Mouse (Mus musculus) right cerebral cortex, postnatal 14 days (tissue): ENCODE measurements around the gene Gm9821.
A peak's percentile ranks its signal among the peaks of the same experiment; 100 is the strongest.

ENCODE experiments used
- DNase-seq: peaks from one replicate; pipeline ENCODE4 v3.0.0; 2022

The Gm9821 gene

GRCm38 (mm10) chr2:91945483-91945882, at the start of gene Gm9821:
Gm9821 (plus strand) TSS chr2:91945703.
- DNase-seq, result no peak

- DNase-seq, result no peak
These were observed 47.5 kb upstream of the Gm9821 start for GRCm38 (mm10) chr2:91897968-91898367.

- no peak for DNase-seq
These were observed 46.4 kb upstream of the Gm9821 start for GRCm38 (mm10) chr2:91899141-91899540.

- DNase-seq, result no peak
These were observed 45.1 kb upstream of the Gm9821 start for GRCm38 (mm10) chr2:91900431-91900830.

- no peak for DNase-seq
These were observed 43.2 kb upstream of the Gm9821 start for GRCm38 (mm10) chr2:91902336-91902735.

- no peak for DNase-seq
These were observed 42.2 kb upstream of the Gm9821 start for GRCm38 (mm10) chr2:91903171-91903925.

GRCm38 (mm10) chr2:91904618-91905307, 40.7 kb upstream of the Gm9821 start:
- peak; percentile 36 for DNase-seq

- DNase-seq, result no peak
These were observed 39.4 kb upstream of the Gm9821 start for GRCm38 (mm10) chr2:91906141-91906540.

- no peak for DNase-seq
These were observed 32.9 kb upstream of the Gm9821 start for GRCm38 (mm10) chr2:91912616-91913015.

- DNase-seq, result no peak
These were observed 32.0 kb upstream of the Gm9821 start for GRCm38 (mm10) chr2:91913328-91914110.

- DNase-seq, result no peak
These were observed 29.0 kb upstream of the Gm9821 start for GRCm38 (mm10) chr2:91916346-91916977.

- no peak for DNase-seq
These were observed 28.4 kb upstream of the Gm9821 start for GRCm38 (mm10) chr2:91917096-91917495.

- DNase-seq, result no peak
These were observed 25.4 kb upstream of the Gm9821 start for GRCm38 (mm10) chr2:91920130-91920529.

GRCm38 (mm10) chr2:91921181-91921789, 24.2 kb upstream of the Gm9821 start:
- no peak for DNase-seq

- DNase-seq, result peak; percentile 82
These were observed 23.5 kb upstream of the Gm9821 start for GRCm38 (mm10) chr2:91921790-91922570.

- DNase-seq, result no peak
These were observed 22.7 kb upstream of the Gm9821 start for GRCm38 (mm10) chr2:91922586-91923414.

- peak; percentile 77 for DNase-seq
These were observed 21.8 kb upstream of the Gm9821 start for GRCm38 (mm10) chr2:91923415-91924337.

- DNase-seq, result no peak
These were observed 20.8 kb upstream of the Gm9821 start for GRCm38 (mm10) chr2:91924726-91925125.

- no peak for DNase-seq
These were observed 20.1 kb upstream of the Gm9821 start for GRCm38 (mm10) chr2:91925442-91925841.

GRCm38 (mm10) chr2:91926949-91927348, 18.6 kb upstream of the Gm9821 start, which contains the start of gene Chrm4:
Chrm4 (plus strand) TSS chr2:91927249.
- no peak for DNase-seq
